Mouse (Mus musculus) small intestine, adult 2 months (tissue): ENCODE data around the gene Tvp23a.

Experiments used
- CTCF ChIP-seq: fragments of 200-500 bp; IDR thresholded peaks from 2 replicates; pipeline ENCODE4 v1.5.1; 2012; ENCODE audit warnings: low read depth, mild to moderate bottlenecking, control low read depth, inconsistent platforms, low read length, moderate library complexity, mixed read lengths; ENCODE audit not compliant: insufficient replicate concordance, insufficient read length; ENCODE audit errors: extremely low read depth
- POLR2A ChIP-seq: fragments of 200-500 bp; IDR thresholded peaks from 2 replicates; pipeline ENCODE4 v1.6.1; 2012; ENCODE audit warnings: low read depth, mild to moderate bottlenecking, control low read depth, inconsistent platforms, low read length, moderate library complexity

- no peak for TF ChIP-seq CTCF
- TF ChIP-seq POLR2A, result no peak
These were observed 44.6 kb upstream of the Tvp23a start for GRCm38 (mm10) chr16:10491716-10492115.
